Mouse (Mus musculus): ENCODE results near the gene Rps12.
"Not testable (repeated sequence)": the region's sequence is repeated elsewhere in the genome, so short reads cannot be mapped to it uniquely, and the experiment has no call there.

The Rps12 gene

GRCm38 (mm10) chr10:23787062-23787821 lies at the start of gene Rps12:
Gene Rps12 (minus strand): TSS chr10:23787275.
- DNase-seq (ENCODE audit: low spot score) = peak; percentile 98

- DNase-seq (ENCODE audit: low spot score) = no peak
Measured at GRCm38 (mm10) chr10:23836003-23836964, 49.2 kb upstream of the Rps12 start.

GRCm38 (mm10) chr10:23826516-23826915 lies 39.4 kb upstream of the Rps12 start:
- no peak for DNase-seq (ENCODE audit: low spot score)

- no peak for DNase-seq (ENCODE audit: low spot score)
Measured at GRCm38 (mm10) chr10:23816241-23816640, 29.2 kb upstream of the Rps12 start.

- peak; percentile 91 for DNase-seq (ENCODE audit: low spot score)
Measured at GRCm38 (mm10) chr10:23815168-23815567, 28.1 kb upstream of the Rps12 start.

GRCm38 (mm10) chr10:23812852-23813766 lies 26.0 kb upstream of the Rps12 start:
- no peak for DNase-seq (ENCODE audit: low spot score)

- DNase-seq (ENCODE audit: low spot score) = no peak
Measured at GRCm38 (mm10) chr10:23812438-23812759, 25.3 kb upstream of the Rps12 start.

- peak; percentile 89 for DNase-seq (ENCODE audit: low spot score)
Measured at GRCm38 (mm10) chr10:23811635-23812437, 24.8 kb upstream of the Rps12 start.

GRCm38 (mm10) chr10:23806201-23806600 lies 19.1 kb upstream of the Rps12 start:
- no peak for DNase-seq (ENCODE audit: low spot score)

- no peak for DNase-seq (ENCODE audit: low spot score)
Measured at GRCm38 (mm10) chr10:23804665-23805064, 17.6 kb upstream of the Rps12 start.

GRCm38 (mm10) chr10:23802911-23803310 lies 15.8 kb upstream of the Rps12 start:
- no peak for DNase-seq (ENCODE audit: low spot score)

- DNase-seq (ENCODE audit: low spot score) = no peak
Measured at GRCm38 (mm10) chr10:23799933-23800332, 12.9 kb upstream of the Rps12 start.

- no peak for DNase-seq (ENCODE audit: low spot score)
Measured at GRCm38 (mm10) chr10:23798142-23798541, 11.1 kb upstream of the Rps12 start.

GRCm38 (mm10) chr10:23797606-23798005 lies 10.5 kb upstream of the Rps12 start:
- no peak for DNase-seq (ENCODE audit: low spot score)

GRCm38 (mm10) chr10:23796551-23797503 lies 9.8 kb upstream of the Rps12 start, which contains the start of gene Slc18b1:
Gene Slc18b1 (plus strand): TSS chr10:23796986.
- peak; percentile 66 for DNase-seq (ENCODE audit: low spot score)

GRCm38 (mm10) chr10:23795871-23796520 lies 8.9 kb upstream of the Rps12 start:
- peak; percentile 60 for DNase-seq (ENCODE audit: low spot score)

- DNase-seq (ENCODE audit: low spot score) = no peak
Measured at GRCm38 (mm10) chr10:23788056-23788600, 1.1 kb upstream of the Rps12 start.

- DNase-seq (ENCODE audit: low spot score) = not testable (repeated sequence)
Measured at GRCm38 (mm10) chr10:23786631-23787038, 440 bp downstream of the Rps12 start.

- DNase-seq (ENCODE audit: low spot score) = no peak
Measured at GRCm38 (mm10) chr10:23786040-23786439, 1.0 kb downstream of the Rps12 start.

All from testis, postnatal 10 days (tissue).